Mouse (Mus musculus) CH12.LX (cell line): Measurements from ENCODE around the gene Hoxd3. TPM values are rescaled to one million over a fixed set of nuclear protein-coding genes. Genes with fewer than 3 reads are reported as not detected.

Experiments used
- DNase-seq: peaks from one replicate; pipeline ENCODE4 v3.0.0-alpha.2; 2013; ENCODE audit errors: extremely low read depth
- H3K27ac ChIP-seq: 2 replicates; pipeline ENCODE4 v1.5.1; 2012; ENCODE audit warnings: low read depth, mild to moderate bottlenecking, control low read depth, moderate library complexity; ENCODE audit not compliant: insufficient read depth
- H3K27me3 ChIP-seq: replicated peaks from 2 replicates; pipeline ENCODE3; 2012; ENCODE audit warnings: inconsistent platforms
- H3K36me3 ChIP-seq, 2 experiments: replicated peaks in 1 of 2; 2 replicates each; pipeline versions ENCODE3 to v1.6.1; 2012; ENCODE audit warnings: inconsistent platforms in 1 of 2, low read length in 1 of 2, mild to moderate bottlenecking in 1 of 2, mixed read lengths in 1 of 2, moderate library complexity in 1 of 2; ENCODE audit not compliant: control insufficient read depth in 1 of 2, insufficient read depth in 1 of 2
- H3K4me1 ChIP-seq, 2 experiments: 2 replicates each; pipeline ENCODE4 v1.6.1; 2012; ENCODE audit warnings: inconsistent platforms in 1 of 2, moderate library complexity in 1 of 2; ENCODE audit not compliant: insufficient read depth in 2 of 2, control insufficient read depth in 1 of 2
- H3K4me2 ChIP-seq: 2 replicates; pipeline ENCODE4 v1.6.1; 2012; ENCODE audit warnings: low read depth, mild to moderate bottlenecking, control low read depth; ENCODE audit not compliant: poor library complexity, insufficient read depth, severe bottlenecking
- H3K4me3 ChIP-seq, 3 experiments: fragments of 150-350 bp in 1 of 3; sonication (generic) in 1 of 3; replicated peaks in 1 of 3; 2 replicates each; pipeline versions ENCODE3 to v1.5.1; 2011 to 2012; ENCODE audit warnings: low read depth in 2 of 3, low read length in 2 of 3, mild to moderate bottlenecking in 2 of 3, moderate library complexity in 2 of 3, control low read depth in 1 of 3, improper control_type of control experiment in 1 of 3, inconsistent platforms in 1 of 3, mixed read lengths in 1 of 3; ENCODE audit not compliant: poor library complexity in 1 of 3
- H3K79me2 ChIP-seq: replicated peaks from 2 replicates; pipeline ENCODE4 v1.6.1; 2012; ENCODE audit warnings: mild to moderate bottlenecking, moderate library complexity; ENCODE audit not compliant: control insufficient read depth, poor library complexity, insufficient read depth, severe bottlenecking; ENCODE audit errors: extremely low read depth
- H3K9ac ChIP-seq: 2 replicates; pipeline ENCODE4 v1.6.1; 2012; ENCODE audit warnings: low read depth, mild to moderate bottlenecking, control low read depth, moderate library complexity; ENCODE audit not compliant: insufficient read depth
- H3K9me3 ChIP-seq: replicated peaks from 2 replicates; pipeline ENCODE3; 2012; ENCODE audit warnings: low read length, inconsistent platforms, mixed read lengths
- BHLHE40 ChIP-seq: IDR thresholded peaks from 2 replicates; pipeline ENCODE4 v1.6.1; 2011; ENCODE audit warnings: mild to moderate bottlenecking, low read depth, low read length, improper control_type of control experiment
- CTCF ChIP-seq, 2 experiments: IDR thresholded peaks in 1 of 2; conservative IDR thresholded peaks in 1 of 2; 2 replicates each; pipeline ENCODE4 v1.5.1; 2011 to 2012; ENCODE audit warnings: low read depth in 2 of 2, low read length in 2 of 2, improper control_type of control experiment in 1 of 2, inconsistent platforms in 1 of 2, mild to moderate bottlenecking in 1 of 2, moderate library complexity in 1 of 2
- E2F4 ChIP-seq: IDR thresholded peaks from 2 replicates; pipeline ENCODE4 v1.6.1; 2011; ENCODE audit warnings: low read depth, low read length, improper control_type of control experiment; ENCODE audit not compliant: insufficient replicate concordance
- ELF1 ChIP-seq: IDR thresholded peaks from 2 replicates; pipeline ENCODE4 v1.6.1; 2014; ENCODE audit warnings: low read depth, mild to moderate bottlenecking, inconsistent platforms, low read length, improper control_type of control experiment
- ETS1 ChIP-seq: conservative IDR thresholded peaks from 2 replicates; pipeline ENCODE4 v1.6.1; 2012; ENCODE audit warnings: low read depth, mild to moderate bottlenecking, inconsistent platforms, low read length, improper control_type of control experiment, moderate library complexity
- GABPA ChIP-seq: IDR thresholded peaks from 2 replicates; pipeline ENCODE4 v1.6.1; 2012; ENCODE audit warnings: low read depth, low read length, improper control_type of control experiment, inconsistent platforms; ENCODE audit not compliant: insufficient replicate concordance
- MAFK ChIP-seq: IDR thresholded peaks from 2 replicates; pipeline ENCODE4 v1.6.1; 2011; ENCODE audit warnings: low read length, improper control_type of control experiment; ENCODE audit not compliant: insufficient replicate concordance
- MAZ ChIP-seq: IDR thresholded peaks from 2 replicates; pipeline ENCODE4 v1.6.1; 2012; ENCODE audit warnings: low read depth, mild to moderate bottlenecking, inconsistent platforms, low read length, improper control_type of control experiment, moderate library complexity
- MEF2A ChIP-seq: IDR thresholded peaks from 2 replicates; pipeline ENCODE4 v1.6.1; 2014; ENCODE audit warnings: low read depth, mild to moderate bottlenecking, inconsistent platforms, low read length, improper control_type of control experiment, borderline replicate concordance
- NELFE ChIP-seq: IDR thresholded peaks from 2 replicates; pipeline ENCODE4 v1.6.1; 2011; ENCODE audit warnings: low read depth, low read length, improper control_type of control experiment
- POLR2A ChIP-seq: IDR thresholded peaks from 2 replicates; pipeline ENCODE4 v1.6.1; 2011; ENCODE audit warnings: low read depth, mild to moderate bottlenecking, improper control_type of control experiment, low read length
- POLR2AphosphoS2 ChIP-seq: IDR thresholded peaks from 2 replicates; pipeline ENCODE4 v1.6.1; 2011; ENCODE audit warnings: low read depth, low read length, improper control_type of control experiment
- SIN3A ChIP-seq: IDR thresholded peaks from 2 replicates; pipeline ENCODE4 v1.6.1; 2012; ENCODE audit warnings: low read length, improper control_type of control experiment, inconsistent platforms
- TBP ChIP-seq: conservative IDR thresholded peaks from 2 replicates; pipeline ENCODE4 v1.6.1; 2011; ENCODE audit warnings: low read depth, low read length, improper control_type of control experiment
- TCF12 ChIP-seq: IDR thresholded peaks from 2 replicates; pipeline ENCODE4 v1.6.1; 2014; ENCODE audit warnings: low read depth, mild to moderate bottlenecking, inconsistent platforms, low read length, improper control_type of control experiment
- UBTF ChIP-seq: IDR thresholded peaks from 2 replicates; pipeline ENCODE4 v1.6.1; 2012; ENCODE audit warnings: low read depth, mild to moderate bottlenecking, inconsistent platforms, low read length, improper control_type of control experiment, moderate library complexity
- USF2 ChIP-seq: conservative IDR thresholded peaks from 2 replicates; pipeline ENCODE4 v1.6.1; 2011; ENCODE audit warnings: low read depth, low read length, improper control_type of control experiment
- ZKSCAN1 ChIP-seq: IDR thresholded peaks from 2 replicates; pipeline ENCODE4 v1.6.1; 2012; ENCODE audit warnings: low read depth, inconsistent platforms, low read length, improper control_type of control experiment, borderline replicate concordance
- ZMIZ1 ChIP-seq: IDR thresholded peaks from 2 replicates; pipeline ENCODE4 v1.6.1; 2012; ENCODE audit warnings: low read depth, mild to moderate bottlenecking, inconsistent platforms, low read length, improper control_type of control experiment
- dilution Hi-C: fragments of 300-500 bp; cut with MboI; formaldehyde crosslinking; loops from 2 replicates; pipeline ENCODE4 v1.14.3; 2020; ENCODE audit warnings: low sequenced_read_pairs; ENCODE audit not compliant: extremely low pct_unique_long_range_greater_than_20kb, extremely low pct_ligation_motif_present
- in situ Hi-C: fragments of 300-500 bp; cut with MboI; formaldehyde crosslinking; loops from 3 replicates; pipeline ENCODE4 v1.14.3; 2019; ENCODE audit warnings: low sequenced_read_pairs, low pct_ligation_motif_present, low pct_unique_long_range_greater_than_20kb, mixed read lengths
- polyA plus RNA-seq: library from polyadenylated mRNA; unstranded; fragments of >175 nt; gene quantifications from 2 replicates; pipeline ENCODE4 v1.2.1, GENCODE M21; 2012; ENCODE audit warnings: low read depth; ENCODE audit not compliant: insufficient read length
- total RNA-seq, 2 experiments: library from RNA; depleted of rRNA; stranded (reverse); fragments of 300-350 nt in 1 of 2; fragments of >200 nt in 1 of 2; gene quantifications; 2 replicates each; pipeline ENCODE4 v1.2.3; 2012 to 2014

Hoxd3 gene
- total and polyA plus RNA-seq, 3 experiments, result 0.12 to 1.1 TPM; not detected in 1

DNA sequence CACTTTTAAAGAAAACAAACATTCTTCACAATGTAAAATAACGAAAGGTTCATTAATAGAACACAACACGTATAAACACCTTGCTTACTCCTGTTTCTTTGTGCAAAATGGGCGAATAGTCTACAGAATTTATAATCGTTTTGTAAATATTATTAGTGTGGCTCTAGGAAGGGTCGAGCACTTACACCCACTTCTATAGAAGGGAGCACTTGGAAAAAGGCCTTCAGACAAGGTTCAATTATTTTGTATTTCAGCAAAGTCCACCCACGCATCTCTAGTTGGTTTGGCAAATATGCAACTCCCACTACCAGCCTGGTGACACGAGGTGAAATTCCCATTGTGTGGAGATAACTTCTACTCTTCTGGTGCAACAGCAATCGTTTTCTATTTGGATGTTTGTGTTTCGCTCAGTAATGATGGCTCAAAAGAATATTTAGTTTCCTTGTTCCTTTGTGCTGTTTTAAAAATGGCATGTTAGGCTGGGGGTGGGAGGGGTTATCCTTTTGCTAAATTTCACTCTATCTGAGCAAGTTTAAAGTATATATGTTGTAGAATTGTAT lies 36.8 kb downstream of the Hoxd3 start:
- Histone ChIP-seq H3K4me1 (peaks cover 0 to 12% of the 10 kb centered on the region in 2 experiments; a peak in 2 of 4 replicates), H3K27ac (no peak overlapping the region), H3K27me3 (no peaks in the 10 kb centered on the region), H3K36me3 (peaks cover 8 to 20% of the 10 kb centered on the region in 2 experiments), H3K9ac (no peak overlapping the region), H3K4me3 (no peak overlapping the region), H3K4me2 (no peak overlapping the region), H3K79me2 (no peaks in the 10 kb centered on the region), H3K9me3 (peaks cover 8% of the 10 kb centered on the region)
- dilution Hi-C loops (no loop called here), in situ Hi-C loops (no loop called here)
- no peak for DNase-seq
- TF ChIP-seq CTCF (conservative IDR thresholded peaks at IDR 0.05 in 1 of 2, IDR thresholded peaks at IDR 0.05 in 1 of 2; ENCODE audit: low read depth in 2 of 2, low read length in 2 of 2) (no peak), MEF2A (no peak), NELFE (no peak), MAZ (no peak), GABPA (no peak), POLR2A (no peak), ZMIZ1 (no peak), ETS1 (no peak), TBP (no peak), USF2 (no peak), POLR2AphosphoS2 (no peak), MAFK (no peak), E2F4 (no peak)

DNA sequence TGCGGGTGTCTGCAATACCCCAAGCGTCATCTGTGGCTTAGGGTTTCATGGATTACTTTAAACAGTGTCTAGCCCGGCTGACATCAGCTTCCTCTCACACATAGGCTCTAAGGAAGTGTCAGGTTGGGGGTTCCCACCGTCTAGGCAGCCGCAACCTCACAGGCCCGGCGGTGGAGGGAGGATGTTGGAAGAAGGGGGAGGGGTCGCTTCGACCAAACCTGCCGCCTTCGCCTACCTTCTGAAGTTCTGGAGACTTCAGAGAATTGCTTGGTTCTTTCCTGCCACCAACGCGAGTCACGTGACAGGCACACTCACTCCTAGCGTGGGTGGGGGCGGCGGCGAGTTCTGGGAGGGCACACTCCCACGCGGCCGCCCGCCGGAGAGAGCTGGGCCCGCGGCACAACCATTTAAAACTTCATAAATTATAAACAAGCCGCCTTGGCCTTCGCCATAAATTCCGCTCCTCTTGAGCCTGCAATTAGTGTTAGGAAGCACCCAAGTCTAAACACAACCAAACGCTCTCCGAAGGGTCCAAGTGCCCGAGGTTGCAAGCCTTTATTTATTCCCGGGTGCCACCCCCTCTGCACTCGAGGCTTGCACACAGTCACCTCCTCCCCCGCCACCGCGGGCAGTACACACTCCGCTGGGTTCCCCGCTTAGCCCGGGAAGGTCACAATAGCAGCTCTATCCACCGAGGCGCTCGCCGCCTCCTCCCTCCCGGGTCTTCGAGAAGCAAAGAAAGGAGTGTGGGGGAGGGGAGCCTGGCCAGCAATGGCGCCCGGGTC lies 37.8 kb downstream of the Hoxd3 start:
- H3K79me2 ChIP-seq, result no peaks in the 10 kb centered on the region
- H3K27me3 ChIP-seq, result no peaks in the 10 kb centered on the region
- no peak overlapping the region for H3K4me3 ChIP-seq
- H3K27ac ChIP-seq, result no peak overlapping the region
- no peak overlapping the region for H3K4me2 ChIP-seq
- H3K9me3 ChIP-seq, result peaks cover 8% of the 10 kb centered on the region
- no peak for TF ChIP-seq ZKSCAN1
- no peak for TF ChIP-seq E2F4
- TF ChIP-seq UBTF, result no peak
- TF ChIP-seq SIN3A, result no peak
- TF ChIP-seq BHLHE40, result no peak
- no peak for TF ChIP-seq TCF12
- no peak for TF ChIP-seq MAFK
- no peak for TF ChIP-seq ZMIZ1
- no peak for TF ChIP-seq MAZ
- TF ChIP-seq ELF1, result no peak
- no peak for TF ChIP-seq MEF2A
- TF ChIP-seq, all 38 proteins: peak for 0
- H3K4me1 ChIP-seq, result peaks cover 0 to 12% of the 10 kb centered on the region in 2 experiments; a peak in 2 of 4 replicates
- in situ Hi-C loops, result no loop called here
- no peak overlapping the region for H3K9ac ChIP-seq
- H3K36me3 ChIP-seq, result peaks cover 8 to 18% of the 10 kb centered on the region in 2 experiments
- dilution Hi-C loops, result no loop called here
- DNase-seq, result no peak
